Mouse (Mus musculus): Measurements from ENCODE around the gene Pla2g2f. TPM values are rescaled to one million over a fixed set of nuclear protein-coding genes. Genes with fewer than 3 reads are reported as not detected.

Pla2g2f gene
- total and polyA plus RNA-seq, 3 experiments, result not detected

DNA sequence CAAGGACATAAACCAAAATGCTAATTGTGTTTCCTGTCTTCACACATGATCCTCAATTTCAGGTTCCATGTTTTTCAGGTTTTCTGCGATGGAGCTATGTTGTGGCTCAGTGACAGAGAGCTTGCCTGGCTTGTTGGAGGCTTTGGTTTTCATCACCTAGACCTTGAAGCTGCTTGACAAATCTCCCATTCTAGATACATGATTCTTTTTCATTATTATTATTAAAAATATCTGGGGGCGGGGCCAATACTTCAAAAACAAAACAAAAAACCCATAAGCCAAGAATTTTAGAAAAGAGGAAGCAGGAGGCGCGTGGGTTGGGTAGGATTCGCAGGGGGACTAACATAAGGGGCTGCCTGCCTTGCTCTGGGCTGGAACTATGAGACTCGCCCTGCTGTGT lies 18.0 kb upstream of the Pla2g2f start, which contains the start of gene Pla2g2d (continued):
- no peak for TF ChIP-seq HCFC1 (IDR thresholded peaks at IDR 0.05; ENCODE audit: low read depth, low read length)
- no peak for TF ChIP-seq IRF4 (IDR thresholded peaks at IDR 0.05; ENCODE audit: low read depth, low read length)

DNA sequence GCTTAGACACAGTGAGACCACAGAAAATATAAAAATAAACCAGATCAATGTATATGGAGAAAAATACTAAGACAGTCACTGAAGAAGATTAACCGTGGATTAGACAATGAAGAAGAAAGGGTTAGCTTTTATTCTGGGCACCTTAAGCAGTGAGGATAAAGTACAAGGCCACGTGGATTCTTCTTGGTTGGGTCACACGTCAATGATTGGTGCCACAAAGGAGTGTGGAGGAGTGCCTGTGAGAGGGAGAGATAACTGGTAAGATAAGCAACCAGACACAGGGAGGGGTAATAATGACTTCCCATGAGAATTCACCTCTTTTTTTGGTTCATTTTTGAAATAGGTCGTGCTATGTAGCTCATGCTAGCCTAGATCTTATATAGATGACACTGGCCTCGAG lies 15.0 kb upstream of the Pla2g2f start:
- Histone ChIP-seq H3K9ac (ENCODE audit: insufficient read depth, low read depth) (no peak overlapping the region), H3K4me1 (ENCODE audit: control insufficient read depth in 1 of 2, insufficient read depth in 2 of 2) (no peaks in the 10 kb centered on the region), H3K27ac (ENCODE audit: insufficient read depth, low read depth) (no peak overlapping the region), H3K79me2 (replicated peaks; ENCODE audit: control insufficient read depth, extremely low read depth, insufficient read depth, poor library complexity, severe bottlenecking) (no peaks in the 10 kb centered on the region), H3K36me3 (replicated peaks in 1 of 2; ENCODE audit: control insufficient read depth in 1 of 2, insufficient read depth in 1 of 2, low read length in 1 of 2) (no peaks in the 10 kb centered on the region), H3K9me3 (replicated peaks; ENCODE audit: low read length) (no peaks in the 10 kb centered on the region), H3K27me3 (replicated peaks) (peaks cover 75% of the 10 kb centered on the region), H3K4me2 (ENCODE audit: insufficient read depth, low read depth, poor library complexity, severe bottlenecking) (no peak overlapping the region), H3K4me3 (replicated peaks in 1 of 3; ENCODE audit: low read depth in 2 of 3, low read length in 2 of 3, poor library complexity in 1 of 3) (no peak overlapping the region)
- TF ChIP-seq MAX (IDR thresholded peaks at IDR 0.05; ENCODE audit: low read length) (no peak), NELFE (IDR thresholded peaks at IDR 0.05; ENCODE audit: low read depth, low read length) (no peak), RAD21 (IDR thresholded peaks at IDR 0.05; ENCODE audit: low read depth, low read length) (no peak), ZC3H11A (IDR thresholded peaks at IDR 0.05; ENCODE audit: low read depth, low read length) (no peak), ETS1 (conservative IDR thresholded peaks at IDR 0.05; ENCODE audit: low read depth, low read length) (no peak), MEF2A (IDR thresholded peaks at IDR 0.05; ENCODE audit: borderline replicate concordance, low read depth, low read length) (no peak), E2F4 (IDR thresholded peaks at IDR 0.05; ENCODE audit: insufficient replicate concordance, low read depth, low read length) (no peak), KAT2A (IDR thresholded peaks at IDR 0.05; ENCODE audit: insufficient replicate concordance, low read length) (no peak), TCF12 (IDR thresholded peaks at IDR 0.05; ENCODE audit: low read depth, low read length) (no peak), USF1 (IDR thresholded peaks at IDR 0.05; ENCODE audit: low read depth, low read length) (no peak), MAZ (IDR thresholded peaks at IDR 0.05; ENCODE audit: low read depth, low read length) (no peak), MYC (IDR thresholded peaks at IDR 0.05; ENCODE audit: low read depth, low read length) (no peak), EP300 (IDR thresholded peaks at IDR 0.05; ENCODE audit: low read length) (no peak), ZNF384 (IDR thresholded peaks at IDR 0.05; ENCODE audit: low read depth, low read length) (no peak), BHLHE40 (IDR thresholded peaks at IDR 0.05; ENCODE audit: low read depth, low read length) (no peak), POLR2AphosphoS2 (IDR thresholded peaks at IDR 0.05; ENCODE audit: low read depth, low read length) (no peak)
- dilution Hi-C loops (cut with MboI; ENCODE audit: extremely low pct_ligation_motif_present, extremely low pct_unique_long_range_greater_than_20kb, low sequenced_read_pairs), result no loop called here
- in situ Hi-C loops (cut with MboI; ENCODE audit: low pct_ligation_motif_present, low pct_unique_long_range_greater_than_20kb, low sequenced_read_pairs), result no loop called here
- DNase-seq (ENCODE audit: extremely low read depth), result no peak

DNA sequence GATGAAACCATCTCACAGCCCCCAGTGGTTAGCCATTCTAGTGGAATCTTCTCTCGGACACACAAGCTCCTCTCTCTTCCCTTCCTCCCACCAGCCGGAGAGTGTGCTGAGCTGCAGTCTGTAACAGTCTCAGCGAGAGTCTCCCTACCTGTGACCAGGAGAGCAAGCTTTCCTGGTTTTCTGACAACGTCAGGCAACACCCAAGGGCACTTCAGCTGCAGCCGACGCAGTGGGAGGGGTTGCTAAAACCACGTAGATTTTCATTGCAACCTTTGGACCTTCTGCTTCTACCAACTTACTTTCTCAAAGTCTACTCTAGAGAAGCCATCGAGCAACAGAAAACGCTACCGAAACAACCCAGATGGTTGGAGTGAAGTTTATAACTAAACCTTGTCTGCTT lies 14.5 kb upstream of the Pla2g2f start:
- no peaks in the 10 kb centered on the region for H3K9me3 ChIP-seq (replicated peaks; ENCODE audit: low read length)
- DNase-seq (ENCODE audit: extremely low read depth), result no peak
- no peaks in the 10 kb centered on the region for H3K4me1 ChIP-seq (ENCODE audit: control insufficient read depth in 1 of 2, insufficient read depth in 2 of 2)
- no peak overlapping the region for H3K4me2 ChIP-seq (ENCODE audit: insufficient read depth, low read depth, poor library complexity, severe bottlenecking)
- dilution Hi-C loops (cut with MboI; ENCODE audit: extremely low pct_ligation_motif_present, extremely low pct_unique_long_range_greater_than_20kb, low sequenced_read_pairs), result no loop called here
- peaks cover 75% of the 10 kb centered on the region for H3K27me3 ChIP-seq (replicated peaks)
- H3K9ac ChIP-seq (ENCODE audit: insufficient read depth, low read depth), result no peak overlapping the region
- in situ Hi-C loops (cut with MboI; ENCODE audit: low pct_ligation_motif_present, low pct_unique_long_range_greater_than_20kb, low sequenced_read_pairs), result no loop called here
- H3K4me3 ChIP-seq (replicated peaks in 1 of 3; ENCODE audit: low read depth in 2 of 3, low read length in 2 of 3, poor library complexity in 1 of 3), result no peak overlapping the region
- TF ChIP-seq ZMIZ1 (IDR thresholded peaks at IDR 0.05; ENCODE audit: low read depth, low read length), result no peak
- no peak for TF ChIP-seq POLR2AphosphoS2 (IDR thresholded peaks at IDR 0.05; ENCODE audit: low read depth, low read length)
- TF ChIP-seq MAZ (IDR thresholded peaks at IDR 0.05; ENCODE audit: low read depth, low read length), result no peak
- no peak for TF ChIP-seq CHD1 (IDR thresholded peaks at IDR 0.05; ENCODE audit: low read depth, low read length)
- TF ChIP-seq UBTF (IDR thresholded peaks at IDR 0.05; ENCODE audit: low read depth, low read length), result no peak
- no peak for TF ChIP-seq NELFE (IDR thresholded peaks at IDR 0.05; ENCODE audit: low read depth, low read length)
- TF ChIP-seq MYC (IDR thresholded peaks at IDR 0.05; ENCODE audit: low read depth, low read length), result no peak
- TF ChIP-seq MAFK (IDR thresholded peaks at IDR 0.05; ENCODE audit: insufficient replicate concordance, low read length), result no peak
- TF ChIP-seq MXI1 (IDR thresholded peaks at IDR 0.05; ENCODE audit: low read depth, low read length), result no peak
- no peak for TF ChIP-seq TCF12 (IDR thresholded peaks at IDR 0.05; ENCODE audit: low read depth, low read length)
- no peak for TF ChIP-seq E2F4 (IDR thresholded peaks at IDR 0.05; ENCODE audit: insufficient replicate concordance, low read depth, low read length)
- H3K27ac ChIP-seq (ENCODE audit: insufficient read depth, low read depth), result no peak overlapping the region
- H3K36me3 ChIP-seq (replicated peaks in 1 of 2; ENCODE audit: control insufficient read depth in 1 of 2, insufficient read depth in 1 of 2, low read length in 1 of 2), result no peaks in the 10 kb centered on the region
- H3K79me2 ChIP-seq (replicated peaks; ENCODE audit: control insufficient read depth, extremely low read depth, insufficient read depth, poor library complexity, severe bottlenecking), result no peaks in the 10 kb centered on the region
